Mouse (Mus musculus): Measurements from ENCODE around the gene Supt7l. TPM values are rescaled to one million over a fixed set of nuclear protein-coding genes. Genes with fewer than 3 reads are reported as not detected.

Supt7l gene
- polyA plus RNA-seq, 1 experiment from 2014 or later: 30.5 TPM

DNA sequence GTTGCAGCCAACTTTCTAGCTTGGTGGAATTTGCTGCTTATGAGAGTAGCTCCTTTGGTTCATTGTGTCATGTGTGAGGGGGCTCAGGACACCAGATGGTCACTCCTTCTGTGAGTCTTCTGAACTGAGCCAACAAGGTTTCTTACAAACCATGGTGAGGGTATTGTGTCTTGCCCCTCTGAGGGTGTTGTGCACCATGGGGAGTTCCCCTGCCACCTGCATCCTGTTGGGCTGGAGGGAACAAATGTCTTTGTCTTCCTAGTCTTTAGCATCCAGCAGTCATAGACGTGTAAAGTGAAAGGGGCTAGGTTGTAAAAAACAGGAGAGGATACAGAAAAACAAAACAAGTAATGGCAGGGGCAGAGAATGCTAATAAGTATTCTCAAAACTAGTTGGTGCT, 31.8 kb upstream of the Supt7l start:
- Histone ChIP-seq H3K27me3 (no peaks in the 10 kb centered on the region), H3K4me3 (replicated peaks) (no peak overlapping the region), H3K9me3 (no peaks in the 10 kb centered on the region), H3K36me3 (peaks cover 62% of the 10 kb centered on the region), H3K27ac (no peak overlapping the region), H3K4me1 (replicated peaks) (0 out of 2 replicates have a peak, but pooled peaks cover 2% of the 10 kb centered on the region), H3K4me2 (replicated peaks) (no peak overlapping the region), H3K9ac (replicated peaks) (no peak overlapping the region)
- no peak for ATAC-seq
- 46% methylated on average over 1 of the region's 1 CpGs for WGBS

DNA sequence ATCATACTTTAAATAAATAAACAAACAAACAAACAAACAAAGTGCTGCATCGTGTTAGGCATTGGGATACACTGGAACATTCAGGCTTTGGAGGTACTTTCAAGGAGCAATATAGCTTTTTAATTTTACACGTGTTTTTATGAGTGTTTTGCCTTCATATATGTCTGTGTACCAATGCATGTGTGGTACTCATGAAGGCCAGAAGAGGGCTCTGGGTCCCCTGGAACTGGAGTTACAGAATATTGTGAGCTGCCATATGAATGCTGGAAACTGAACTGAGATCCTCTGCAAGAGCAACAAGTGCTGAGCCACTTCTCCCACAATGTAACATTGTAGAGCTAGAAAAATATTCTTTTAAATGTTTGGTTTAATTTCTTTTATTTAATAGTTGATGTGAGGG, 7.6 kb upstream of the Supt7l start:
- H3K4me1 ChIP-seq (replicated peaks): no peaks in the 10 kb centered on the region
- H3K9ac ChIP-seq (replicated peaks): no peak overlapping the region
- peaks cover 86% of the 10 kb centered on the region for H3K36me3 ChIP-seq
- H3K27me3 ChIP-seq: no peaks in the 10 kb centered on the region
- no peak overlapping the region for H3K27ac ChIP-seq
- H3K4me2 ChIP-seq (replicated peaks): no peak overlapping the region
- H3K4me3 ChIP-seq (replicated peaks): no peak overlapping the region
- ATAC-seq: no peak
- no peaks in the 10 kb centered on the region for H3K9me3 ChIP-seq
- WGBS: 92% methylated on average over 2 of the region's 2 CpGs

DNA sequence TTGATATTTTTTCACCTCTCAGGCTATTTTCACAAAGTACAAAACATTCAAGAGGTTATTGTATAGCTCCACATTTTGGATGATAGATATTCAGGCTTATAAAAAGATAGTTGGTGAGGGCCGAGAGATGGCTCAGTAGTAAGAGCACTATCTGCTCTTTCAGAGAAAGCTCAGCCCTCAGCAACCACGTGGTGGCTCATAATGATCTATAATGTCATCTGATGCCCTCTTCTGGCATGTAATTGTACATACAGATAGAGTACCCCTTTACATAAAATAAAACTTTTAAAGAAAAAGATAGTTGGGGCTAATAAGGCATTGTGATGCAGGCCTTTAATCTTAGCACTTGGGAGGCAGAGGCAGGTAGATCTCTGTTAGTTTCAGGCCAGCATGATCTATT, 953 bp upstream of the Supt7l start:
- no peaks in the 10 kb centered on the region for H3K9me3 ChIP-seq
- peaks cover 34% of the 10 kb centered on the region for H3K4me1 ChIP-seq (replicated peaks)
- no peak overlapping the region for H3K27ac ChIP-seq
- H3K4me3 ChIP-seq (replicated peaks): no peak overlapping the region
- peaks cover 44% of the 10 kb centered on the region for H3K36me3 ChIP-seq
- ATAC-seq: no peak
- H3K4me2 ChIP-seq (replicated peaks): peak overlapping the region; percentile 99
- no peaks in the 10 kb centered on the region for H3K27me3 ChIP-seq
- no peak overlapping the region for H3K9ac ChIP-seq (replicated peaks)
- 61% methylated on average over 2 of the region's 2 CpGs for WGBS

DNA sequence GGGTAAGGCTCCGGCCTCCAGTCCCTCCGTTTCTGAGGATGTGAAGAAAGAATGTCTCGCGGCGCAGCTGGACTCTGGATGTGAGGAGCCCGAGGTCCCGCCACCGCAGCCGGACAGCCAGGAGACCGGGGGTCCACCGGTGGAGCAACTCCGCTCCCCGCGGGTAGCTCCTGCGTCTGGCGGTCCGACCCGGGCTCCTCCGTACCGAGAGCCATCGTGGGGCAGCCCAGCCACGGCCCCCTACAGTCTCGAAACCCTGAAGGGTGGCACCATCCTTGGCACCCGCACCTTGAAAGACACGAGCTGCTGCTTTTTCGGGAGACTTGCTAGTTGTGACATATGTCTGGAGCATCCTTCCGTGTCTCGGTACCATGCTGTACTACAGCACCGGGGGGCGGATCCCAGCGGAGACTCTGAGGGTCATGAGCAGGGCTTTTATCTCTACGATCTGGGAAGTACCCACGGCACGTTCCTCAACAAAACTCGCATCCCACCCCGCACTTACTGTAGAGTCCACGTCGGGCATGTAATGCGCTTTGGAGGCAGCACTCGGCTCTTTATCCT, 408 bp downstream of the Supt7l start:
- Histone ChIP-seq H3K27ac (peak overlapping the region; percentile 84; the same call in 1 of the 2 replicates), H3K4me1 (replicated peaks) (peaks cover 34% of the 10 kb centered on the region), H3K36me3 (peaks cover 38% of the 10 kb centered on the region), H3K9me3 (no peaks in the 10 kb centered on the region), H3K9ac (replicated peaks) (peak overlapping the region; percentile 92), H3K27me3 (no peaks in the 10 kb centered on the region), H3K4me3 (replicated peaks) (peak overlapping the region; percentile 98), H3K4me2 (replicated peaks) (peak overlapping the region; percentile 99)
- peak; percentile 76 for ATAC-seq
- 5% methylated on average over 40 of the region's 40 CpGs for WGBS

DNA sequence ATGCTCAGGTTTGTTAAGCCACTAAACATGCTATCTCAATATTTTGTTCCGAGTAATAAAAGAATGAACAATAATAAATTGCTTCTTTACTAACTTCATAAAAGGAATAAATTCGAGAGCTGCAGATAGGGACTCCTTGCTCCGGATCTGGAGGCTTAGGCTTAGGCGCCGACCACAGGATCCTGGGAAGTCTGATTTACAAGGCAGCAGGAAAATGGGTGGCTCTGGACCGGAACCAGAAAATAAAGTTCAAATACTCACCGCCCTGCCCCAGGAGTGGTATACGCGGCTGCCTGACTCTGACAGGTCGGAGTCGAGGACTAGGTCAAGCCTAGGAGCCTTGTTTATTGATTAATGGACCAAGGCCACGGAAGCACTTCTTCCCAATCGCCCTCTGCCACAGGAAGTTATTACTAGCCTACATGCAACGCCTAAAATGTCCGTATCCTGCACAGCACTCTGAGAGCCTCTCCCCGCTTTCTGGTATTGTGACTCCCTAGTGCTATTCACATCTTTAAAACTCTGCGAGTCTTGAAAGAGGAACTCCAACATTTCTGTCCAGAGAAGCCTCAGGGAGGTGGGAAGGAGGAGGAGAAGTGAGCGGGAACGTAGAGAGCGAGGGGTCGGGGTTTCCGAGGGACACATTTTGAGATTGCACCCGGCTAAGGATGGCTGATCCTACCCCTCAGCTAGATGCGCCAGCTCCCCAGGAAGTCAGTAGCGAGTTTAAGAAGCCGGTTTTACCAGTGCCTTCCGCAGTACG, 1.1 kb downstream of the Supt7l start, which contains the start of gene Slc4a1ap:
Slc4a1ap (plus strand) TSS at position 642 of the 763 bp plus-strand sequence.
- no peaks in the 10 kb centered on the region for H3K27me3 ChIP-seq

DNA sequence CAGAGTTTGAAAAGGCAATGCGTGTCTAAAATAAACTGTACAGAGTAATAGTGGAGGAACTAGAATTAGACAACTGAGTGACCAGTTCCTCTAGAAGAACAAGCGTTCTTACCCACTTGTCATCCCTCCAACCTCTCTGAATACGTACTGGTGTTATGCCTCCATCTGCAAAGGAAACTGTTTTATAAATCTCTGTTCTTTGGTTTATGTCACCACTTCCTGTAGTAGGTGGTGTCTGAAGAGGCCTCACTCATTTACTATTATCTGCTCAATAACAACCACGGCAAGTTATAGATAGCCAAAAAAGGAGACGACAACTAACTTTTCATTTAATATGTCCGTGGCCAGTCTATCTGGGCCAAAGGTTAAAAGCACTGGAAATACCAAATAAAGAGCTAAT, 7.1 kb downstream of the Supt7l start:
- ATAC-seq: no peak
- Histone ChIP-seq H3K9ac (replicated peaks) (no peak overlapping the region), H3K4me3 (replicated peaks) (no peak overlapping the region), H3K27ac (no peak overlapping the region), H3K9me3 (no peaks in the 10 kb centered on the region), H3K36me3 (peaks cover 72% of the 10 kb centered on the region), H3K27me3 (no peaks in the 10 kb centered on the region), H3K4me1 (replicated peaks) (peaks cover 9% of the 10 kb centered on the region), H3K4me2 (replicated peaks) (no peak overlapping the region)
- 95% methylated on average over 6 of the region's 6 CpGs for WGBS

More for the DNA sequence above, 1.1 kb downstream of the Supt7l start, which contains the start of gene Slc4a1ap:
- Histone ChIP-seq H3K4me2 (replicated peaks) (peak within 1 kb of the TSS; percentile 99), H3K4me3 (replicated peaks) (peak within 1 kb of the TSS; percentile 98), H3K4me1 (replicated peaks) (peaks cover 34% of the 10 kb centered on the region), H3K27ac (peak within 1 kb of the TSS; percentile 84), H3K9me3 (no peaks in the 10 kb centered on the region), H3K9ac (replicated peaks) (peak within 1 kb of the TSS; percentile 92), H3K36me3 (peaks cover 37% of the 10 kb centered on the region)
- under 1% methylated on average over 28 of the region's 28 CpGs for WGBS
- peak; percentile 86 for ATAC-seq

DNA sequence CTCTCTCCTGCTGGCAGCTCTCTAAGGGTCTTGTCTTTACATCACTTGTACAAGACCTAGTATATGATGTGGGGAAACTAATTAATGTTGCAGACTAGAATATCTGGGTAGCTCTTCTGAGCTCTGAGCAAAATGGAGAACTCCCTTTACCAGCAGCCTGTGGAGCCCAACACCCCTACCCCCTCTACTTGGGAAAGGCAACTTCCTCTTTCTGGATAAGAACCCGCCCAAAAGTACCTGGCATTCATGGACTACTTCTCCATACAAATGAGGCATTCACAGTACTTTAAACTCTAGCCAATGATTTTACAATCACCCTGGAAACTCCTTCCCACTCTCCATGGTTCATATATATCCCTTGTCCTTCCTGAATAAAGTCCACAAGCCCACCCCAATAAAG, 15.1 kb downstream of the Supt7l start:
- no peaks in the 10 kb centered on the region for H3K27me3 ChIP-seq
- WGBS: 97% methylated on average over 1 of the region's 1 CpGs
- no peak overlapping the region for H3K9ac ChIP-seq (replicated peaks)
- no peak for ATAC-seq
- H3K4me1 ChIP-seq (replicated peaks): no peaks in the 10 kb centered on the region
- peaks cover 93% of the 10 kb centered on the region for H3K36me3 ChIP-seq
- H3K27ac ChIP-seq: no peak overlapping the region
- H3K9me3 ChIP-seq: no peaks in the 10 kb centered on the region
- no peak overlapping the region for H3K4me3 ChIP-seq (replicated peaks)
- no peak overlapping the region for H3K4me2 ChIP-seq (replicated peaks)

DNA sequence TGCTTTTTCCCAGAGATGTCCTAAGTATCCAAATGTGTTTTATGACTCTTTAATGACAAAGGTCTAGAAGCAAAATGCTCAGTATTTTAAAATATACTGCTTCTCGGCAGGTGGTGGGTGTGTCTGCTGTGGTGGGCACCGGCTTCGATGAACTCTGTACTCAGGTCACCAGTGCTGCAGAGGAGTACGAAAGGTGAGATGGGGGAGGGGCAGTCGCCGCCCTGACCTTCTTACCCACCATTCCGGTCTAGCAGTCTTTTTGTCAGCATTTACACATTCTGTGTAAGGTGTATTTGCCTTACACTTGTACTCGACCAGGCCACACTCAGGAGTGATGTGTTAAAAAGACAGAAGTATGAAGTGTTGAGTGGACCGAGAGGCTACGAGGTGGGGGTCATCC, 22.8 kb downstream of the Supt7l start:
- no peak for ATAC-seq
- Histone ChIP-seq H3K9ac (replicated peaks) (no peak overlapping the region), H3K4me1 (replicated peaks) (no peaks in the 10 kb centered on the region), H3K4me2 (replicated peaks) (no peak overlapping the region), H3K36me3 (peaks cover 91% of the 10 kb centered on the region), H3K27ac (no peak overlapping the region), H3K9me3 (no peaks in the 10 kb centered on the region), H3K27me3 (no peaks in the 10 kb centered on the region), H3K4me3 (replicated peaks) (no peak overlapping the region)
- WGBS: 96% methylated on average over 10 of the region's 10 CpGs

DNA sequence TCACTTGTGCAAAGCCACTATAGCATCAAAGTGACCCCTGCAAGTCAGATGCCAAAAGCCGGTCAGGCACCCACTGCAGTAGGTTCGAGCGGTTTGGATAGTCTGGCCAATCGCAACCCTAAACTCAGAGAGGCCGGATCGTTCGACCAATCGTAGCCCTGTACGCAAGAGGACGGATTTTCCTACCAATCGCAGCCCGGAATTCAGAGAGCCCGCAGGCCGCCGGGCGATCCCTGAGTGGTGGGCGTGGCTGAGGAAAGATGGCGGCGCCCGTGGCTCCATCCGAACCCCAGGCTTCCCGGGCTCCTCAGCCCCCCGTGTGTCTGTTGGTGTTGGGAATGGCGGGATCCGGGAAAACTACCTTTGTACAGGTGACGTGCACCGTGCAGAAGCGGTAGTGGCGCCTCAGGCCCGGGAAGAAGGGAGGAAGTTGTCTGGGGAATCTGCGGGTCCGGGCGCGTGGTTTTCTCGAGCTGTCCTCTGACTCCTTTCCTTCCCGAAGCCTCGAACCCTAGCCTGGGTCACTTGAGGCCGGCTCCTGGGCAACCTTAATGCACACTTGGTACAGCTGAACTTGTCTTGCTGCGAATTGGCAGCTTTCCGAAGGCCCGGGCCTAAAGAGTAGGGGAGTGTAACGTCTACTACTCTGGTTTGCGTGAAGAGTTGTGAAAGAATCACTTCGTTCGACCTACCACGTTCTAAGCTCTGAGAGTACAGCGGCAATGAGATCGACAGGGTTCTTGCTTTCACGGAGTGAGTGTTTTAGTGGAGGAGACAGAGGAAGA, 32.9 kb downstream of the Supt7l start, which contains the start of gene Gpn1:
Gpn1 (plus strand) TSS at position 229 of the 785 bp plus-strand sequence.
- Histone ChIP-seq H3K27ac (no peak within 1 kb of the TSS; the same call in 1 of the 2 replicates), H3K4me3 (replicated peaks) (peak within 1 kb of the TSS; percentile 78), H3K9me3 (no peaks in the 10 kb centered on the region), H3K9ac (replicated peaks) (peak within 1 kb of the TSS; percentile 79), H3K4me2 (replicated peaks) (peak within 1 kb of the TSS; percentile 87), H3K27me3 (no peaks in the 10 kb centered on the region), H3K36me3 (peaks cover 33% of the 10 kb centered on the region), H3K4me1 (replicated peaks) (peaks cover 14% of the 10 kb centered on the region)
- ATAC-seq: peak; percentile 100
- WGBS: under 1% methylated on average over 49 of the region's 49 CpGs

DNA sequence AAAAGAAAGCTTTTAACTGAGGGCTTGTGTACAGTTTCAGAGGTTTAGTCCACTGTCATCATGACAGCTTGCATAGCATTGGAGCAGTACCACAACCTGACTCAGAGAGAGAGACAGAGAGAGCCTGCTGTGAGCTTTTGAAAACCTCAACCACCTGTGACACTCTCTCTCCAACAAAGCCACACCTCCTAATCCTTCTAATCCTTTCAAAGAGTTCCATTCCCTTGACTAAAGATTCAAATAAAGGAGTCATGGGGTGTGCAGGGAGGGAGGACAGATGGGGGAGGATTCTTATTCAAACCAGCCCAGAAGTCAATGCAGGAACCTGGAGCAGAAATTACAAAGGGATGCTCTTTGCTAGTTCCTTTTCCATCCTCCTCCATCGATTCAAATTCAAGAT, 35.6 kb downstream of the Supt7l start:
- H3K9me3 ChIP-seq: no peaks in the 10 kb centered on the region
- WGBS: 22% methylated on average over 1 of the region's 1 CpGs
- no peak overlapping the region for H3K9ac ChIP-seq (replicated peaks)
- no peaks in the 10 kb centered on the region for H3K27me3 ChIP-seq
- ATAC-seq: no peak
- no peak overlapping the region for H3K27ac ChIP-seq
- no peak overlapping the region for H3K4me3 ChIP-seq (replicated peaks)
- H3K4me2 ChIP-seq (replicated peaks): no peak overlapping the region
- H3K36me3 ChIP-seq: peaks cover 8% of the 10 kb centered on the region
- peaks cover 14% of the 10 kb centered on the region for H3K4me1 ChIP-seq (replicated peaks)

DNA sequence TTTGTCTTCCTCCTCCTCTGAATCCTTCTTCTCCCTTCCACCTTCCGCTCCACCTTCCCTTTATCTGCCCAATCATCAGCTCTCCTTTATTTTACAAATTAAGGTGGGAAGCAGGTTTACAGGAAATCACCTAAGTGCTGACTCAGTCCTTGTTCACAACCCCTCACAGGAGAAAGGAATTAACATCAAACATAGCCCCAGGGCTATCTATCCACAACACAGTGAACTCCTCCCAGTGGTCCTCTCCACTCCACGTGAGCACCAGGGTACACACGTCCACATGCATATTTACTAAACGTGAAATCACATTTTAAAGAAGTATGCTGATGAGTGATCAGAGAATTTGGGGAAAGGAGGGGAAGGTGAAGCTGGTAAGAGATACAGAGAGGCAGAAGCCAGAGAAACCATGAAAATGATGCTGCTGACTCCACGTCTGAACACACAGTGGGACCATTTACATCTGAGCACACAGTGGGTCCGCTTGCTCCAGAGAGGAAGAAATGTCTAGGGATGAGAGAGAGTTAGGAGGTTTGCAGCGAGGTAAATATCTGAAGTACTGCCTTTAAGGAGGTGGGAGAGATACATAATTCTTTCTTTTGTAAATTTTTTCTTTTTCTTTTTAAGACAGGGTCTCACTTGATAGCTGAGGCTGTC, 38.4 kb downstream of the Supt7l start:
- Histone ChIP-seq H3K4me3 (replicated peaks) (no peak overlapping the region), H3K4me2 (replicated peaks) (no peak overlapping the region), H3K9me3 (no peaks in the 10 kb centered on the region), H3K4me1 (replicated peaks) (0 out of 2 replicates have a peak, but pooled peaks cover 3% of the 10 kb centered on the region), H3K27me3 (no peaks in the 10 kb centered on the region), H3K9ac (replicated peaks) (no peak overlapping the region), H3K36me3 (peaks cover 4% of the 10 kb centered on the region; the same call in 1 of the 2 replicates), H3K27ac (no peak overlapping the region)
- 75% methylated on average over 7 of the region's 7 CpGs for WGBS
- ATAC-seq: no peak

Data from midbrain, embryonic 13.5 days (tissue).